Mouse (Mus musculus) left cerebral cortex, postnatal 14 days (tissue): ENCODE measurements at regions not wholly inside any gene's neighbourhood (a gene's known extent, or its start where the extent isn't known, plus 50 kb on each side); places are given as distances from the start of the nearest gene placed in this dataset.

Experiments
- DNase-seq, 2 experiments: peaks; one replicate each; pipeline ENCODE4 v3.0.0; 2021 to 2022; ENCODE audit warnings: low spot score in 2 of 2, mixed read lengths in 1 of 2
- intact Hi-C: fragments of 180-260 bp; cut with DNase I; formaldehyde crosslinking; loops from one replicate; pipeline ENCODE4 v1.15.1; 2025
- microRNA-seq, 2 experiments: library from miRNA; unstranded; fragments of <30 nt; microRNA quantifications; one replicate each; pipeline ENCODE4 v1.2.0; 2022

- peak; percentile 28 to 59 for DNase-seq
- intact Hi-C loops, result no loop called here
Measured at GRCm38 (mm10) chr1:83631798-83632197, 223.8 kb upstream of the Sphkap start.

GRCm38 (mm10) chr1:83631394-83631793, 223.4 kb upstream of the Sphkap start:
- DNase-seq, result no peak
- intact Hi-C loops, result no loop called here

GRCm38 (mm10) chr1:83587258-83587657, 179.3 kb upstream of the Sphkap start:
- no peak for DNase-seq
- intact Hi-C loops, result no loop called here

GRCm38 (mm10) chr1:83583041-83583440, 175.0 kb upstream of the Sphkap start:
- DNase-seq, result peak; percentile 40 to 87
- intact Hi-C loops, result no loop called here

GRCm38 (mm10) chr1:83569991-83570390, 162.0 kb upstream of the Sphkap start:
- intact Hi-C loops, result no loop called here
- DNase-seq, result no peak

- intact Hi-C loops, result no loop called here
- no peak for DNase-seq
Measured at GRCm38 (mm10) chr1:83568746-83569145, 160.7 kb upstream of the Sphkap start.

GRCm38 (mm10) chr1:83551617-83552016, 143.6 kb upstream of the Sphkap start:
- peak; percentile 72 to 86 for DNase-seq
- intact Hi-C loops, result loop anchor here (10.0 kb wide), 1 partner anchor 147 kb away; the partner anchor contains the start of gene Sphkap

GRCm38 (mm10) chr1:83535461-83535860, 127.5 kb upstream of the Sphkap start:
- intact Hi-C loops, result no loop called here
- DNase-seq, result no peak

GRCm38 (mm10) chr1:83527803-83528202, 119.8 kb upstream of the Sphkap start:
- no peak for DNase-seq
- intact Hi-C loops, result no loop called here

GRCm38 (mm10) chr1:83509356-83509755, 101.4 kb upstream of the Sphkap start:
- intact Hi-C loops, result no loop called here
- peak in 1 of 2 experiments; percentile 2 for DNase-seq

GRCm38 (mm10) chr1:83505386-83505785, 97.4 kb upstream of the Sphkap start:
- peak; percentile 41 to 43 for DNase-seq

GRCm38 (mm10) chr1:83496888-83497287, 88.9 kb upstream of the Sphkap start:
- DNase-seq, result no peak
- intact Hi-C loops, result no loop called here

More at GRCm38 (mm10) chr1:83505386-83505785, 97.4 kb upstream of the Sphkap start:
- intact Hi-C loops, result no loop called here

- intact Hi-C loops, result no loop called here
- DNase-seq, result no peak
Measured at GRCm38 (mm10) chr1:83496380-83496779, 88.4 kb upstream of the Sphkap start.

- intact Hi-C loops, result no loop called here
- no peak for DNase-seq
Measured at GRCm38 (mm10) chr1:83495022-83495421, 87.0 kb upstream of the Sphkap start.

- no peak for DNase-seq
- intact Hi-C loops, result no loop called here
Measured at GRCm38 (mm10) chr1:83479111-83479510, 71.1 kb upstream of the Sphkap start.

Small RNA genes lying in the stretch of these regions (microRNA-seq; reads per million reads assigned to microRNA genes)
- 0 reads per million in 2 experiments for gene Gm25754
